22 mouse cellular contexts compared by ENCODE assay signal in genomic region chr5:74147631-74148030, GRCm38 (mm10). TPM values are rescaled to one million over a fixed set of nuclear protein-coding genes. Genes with fewer than 3 reads are reported as not detected.
DNase-seq lines count a peak whose midpoint lies in the region; ATAC-seq and TF ChIP-seq lines count a peak whose summit lies in the region.
"Had no signal": no experiment of that assay in that cellular context is flagged by ENCODE, and none has a peak within 500 bp of the region (broad histone marks: within the 10 kb centered on the region; RNA-seq: fewer than 3 reads in every experiment).

No protein-coding gene starts in this region.

- H3K9ac ChIP-seq in heart, postnatal 0 days (replicated peaks; ENCODE audit: low read depth, low read length), result no peak overlapping the region
- H3K9ac ChIP-seq: hindbrain, embryonic 12.5 days; limb, embryonic 12.5 days; liver, embryonic 13.5 days had no signal

- H3K27me3 ChIP-seq in heart, postnatal 0 days (ENCODE audit: control insufficient read depth, insufficient read depth, low read length), result no peaks in the 10 kb centered on the region
- H3K27me3 ChIP-seq: hindbrain, embryonic 12.5 days; limb, embryonic 12.5 days; liver, embryonic 13.5 days had no signal

- TF ChIP-seq EP300 in heart, postnatal 0 days (IDR thresholded peaks at IDR 0.05; ENCODE audit: low read depth), result peak; percentile 97

- no peaks in the 10 kb centered on the region for H3K36me3 ChIP-seq in heart, postnatal 0 days (replicated peaks; ENCODE audit: control insufficient read depth, insufficient read depth, low read length)
- H3K36me3 ChIP-seq: hindbrain, embryonic 12.5 days; limb, embryonic 12.5 days; liver, embryonic 13.5 days had no signal

- H3K4me3 ChIP-seq in heart, postnatal 0 days (ENCODE audit: low read depth, low read length), result no peak overlapping the region
- H3K4me3 ChIP-seq: hindbrain, embryonic 12.5 days; limb, embryonic 12.5 days; liver, embryonic 13.5 days had no signal

- peak overlapping the region; percentile 89 for H3K27ac ChIP-seq in heart, postnatal 0 days (ENCODE audit: low read depth)
- H3K27ac ChIP-seq: hindbrain, embryonic 12.5 days; kidney, postnatal 0 days; limb, embryonic 12.5 days; liver, embryonic 13.5 days had no signal

- no peak for DNase-seq in frontal cortex, postnatal 36 days (ENCODE audit: low spot score in 2 of 2)
- DNase-seq in 3T3-L1 (ENCODE audit: low read depth, low spot score), result peak; percentile 14
- DNase-seq in heart, adult 9 months (ENCODE audit: low spot score in 2 of 2), result peak; percentile 62 to 64
- peak; percentile 91 for DNase-seq in heart, postnatal 0 days (ENCODE audit: low spot score)
- no peak for DNase-seq in kidney, adult 11 months
- no peak for DNase-seq in spleen, postnatal 36 days (ENCODE audit: low spot score in 2 of 2)
- DNase-seq in right cerebral cortex, adult 2 months (ENCODE audit: low spot score in 2 of 2), result no peak
- DNase-seq: adrenal gland, postnatal 10 days; cerebellum, adult 11-12 months; cerebellum, postnatal 36 days; gastrocnemius, postnatal 10 days; liver, embryonic 13.5 days; lung, postnatal 36 days; right cerebral cortex, postnatal 25 days; thymus, postnatal 36 days had no signal

- peaks cover 37% of the 10 kb centered on the region for H3K4me1 ChIP-seq in heart, postnatal 0 days (ENCODE audit: control insufficient read depth, insufficient read depth)
- H3K4me1 ChIP-seq: hindbrain, embryonic 12.5 days had no signal

- 29% methylated on average over 10 of the region's 10 CpGs for WGBS in heart, postnatal 0 days

- H3K4me2 ChIP-seq in heart, postnatal 0 days (ENCODE audit: low read depth, low read length), result peak overlapping the region; percentile 33
- H3K4me2 ChIP-seq: hindbrain, embryonic 12.5 days; limb, embryonic 12.5 days; liver, embryonic 13.5 days; midbrain, embryonic 11.5 days had no signal

- H3K9me3 ChIP-seq in heart, postnatal 0 days (replicated peaks; ENCODE audit: control insufficient read depth, low read length), result no peaks in the 10 kb centered on the region
- H3K9me3 ChIP-seq: hindbrain, embryonic 12.5 days; limb, embryonic 12.5 days; liver, embryonic 13.5 days had no signal

- no peak for TF ChIP-seq CTCF in heart, postnatal 0 days (IDR thresholded peaks at IDR 0.05; ENCODE audit: low read depth)

- ATAC-seq in frontal cortex, adult (ENCODE audit: low TSS enrichment), result 0 out of 2 replicates have a peak, but pooled peaks have one; percentile 44
- ATAC-seq in heart, postnatal 0 days (ENCODE audit: insufficient read depth, low read depth), result peak; percentile 92
- ATAC-seq: forebrain, embryonic 16.5 days; intestine, embryonic 16.5 days had no signal

RNA-seq across cellular contexts. Expression of gene Rasl11b, which starts 47.5 kb away (rescaled TPM):
- total RNA-seq in heart, postnatal 0 days (2014; rRNA removed; ENCODE audit: low replicate concordance), result 22.8 and 24.5 TPM in 2 replicates
- polyA plus RNA-seq in heart, postnatal 0 days (2015; fragmentation: Nextera tagmentation; extraction: Ambion mirVana), result 61.9 and 67.8 TPM in 2 replicates

Comparison
In these comparisons a context has a peak if more than half of its experiments do, and no peak if none do; other contexts are left out.
1. DNase-seq: peak in 3T3-L1 (single experiment), heart, adult 9 months (2 of 2) and heart, postnatal 0 days (single experiment); none in frontal cortex, postnatal 36 days (0 of 2), kidney, adult 11 months (single experiment), spleen, postnatal 36 days (0 of 2) and right cerebral cortex, adult 2 months (0 of 2).